Mouse (Mus musculus) lung, embryonic 14.5 days (tissue): ENCODE measurements around the gene Kcnf1. TPM values are rescaled to one million over a fixed set of nuclear protein-coding genes. Genes with fewer than 3 reads are reported as not detected.
A peak's percentile ranks its signal among the peaks of the same experiment; 100 is the strongest.

Experiments
- ATAC-seq: fragments of 200-750 bp; cut with Nextera tagmentation; 2 replicates; pipeline ENCODE4 v1.8.0; 2017; ENCODE audit warnings: mild to moderate bottlenecking, moderate TSS enrichment, moderate library complexity; ENCODE audit not compliant: insufficient read depth
- DNase-seq: peaks from one replicate; pipeline ENCODE4 v3.0.0-alpha.2; 2015
- H3K27ac ChIP-seq: fragments of 300-500 bp; sonication (generic); 2 replicates; pipeline ENCODE4 v1.5.1; 2014; ENCODE audit warnings: low read depth, mild to moderate bottlenecking, moderate library complexity
- H3K27me3 ChIP-seq: fragments of 300-500 bp; sonication (generic); 2 replicates; pipeline ENCODE4 v1.6.1; 2014; ENCODE audit warnings: low read length, control low read depth; ENCODE audit not compliant: insufficient read depth
- H3K36me3 ChIP-seq: fragments of 300-500 bp; sonication (generic); 2 replicates; pipeline ENCODE4 v1.6.1; 2014; ENCODE audit warnings: control low read depth; ENCODE audit not compliant: insufficient read depth
- H3K4me1 ChIP-seq: fragments of 300-500 bp; sonication (generic); 2 replicates; pipeline ENCODE4 v1.6.1; 2014; ENCODE audit warnings: antibody characterized with exemption, control low read depth; ENCODE audit not compliant: insufficient read depth
- H3K4me2 ChIP-seq: fragments of 300-500 bp; sonication (generic); 2 replicates; pipeline ENCODE4 v1.6.1; 2014; ENCODE audit warnings: mild to moderate bottlenecking
- H3K4me3 ChIP-seq: fragments of 300-500 bp; sonication (generic); 2 replicates; pipeline ENCODE4 v1.5.1; 2014; ENCODE audit warnings: low read depth, low read length
- H3K9ac ChIP-seq: fragments of 300-500 bp; sonication (generic); 2 replicates; pipeline ENCODE4 v1.6.1; 2014
- H3K9me3 ChIP-seq: fragments of 300-500 bp; sonication (generic); 2 replicates; pipeline ENCODE4 v1.6.1; 2016; ENCODE audit warnings: low read depth, low read length, control low read depth
- CTCF ChIP-seq: IDR thresholded peaks from 2 replicates; pipeline ENCODE4 v1.5.1; 2016; ENCODE audit warnings: antibody characterized with exemption, low read depth
- WGBS: fragments of 180-500 bp; shearing (Covaris S2); extraction: QIAGEN DNeasy Blood & Tissue Kit; methylation state at CpG from one replicate; pipeline ENCODE4 v1.1.7; 2014; 5-methylcytosine and 5-hydroxymethylcytosine counted together
- polyA plus RNA-seq: library from polyadenylated mRNA; unstranded; fragments of >200 nt; fragmentation: Nextera tagmentation; extraction: Ambion mirVana; gene quantifications from 2 replicates; pipeline ENCODE4 v1.2.1, GENCODE M21; 2014

Gene Kcnf1
- polyA plus RNA-seq, 1 experiment from 2014 or later: 0.34 TPM

- no peak overlapping the region for H3K4me3 ChIP-seq
- H3K4me2 ChIP-seq: no peak overlapping the region
- ATAC-seq: no peak
- no peaks in the 10 kb centered on the region for H3K36me3 ChIP-seq
- H3K27me3 ChIP-seq: no peaks in the 10 kb centered on the region
- 84% methylated on average over 7 of the region's 7 CpGs for WGBS
- no peak overlapping the region for H3K27ac ChIP-seq
- H3K9me3 ChIP-seq: no peaks in the 10 kb centered on the region
- no peak overlapping the region for H3K9ac ChIP-seq
- no peak for TF ChIP-seq CTCF
- DNase-seq: no peak
- no peaks in the 10 kb centered on the region for H3K4me1 ChIP-seq
These were observed 17.1 kb downstream of the Kcnf1 start for GRCm38 (mm10) chr12:17159549-17159948.

GRCm38 (mm10) chr12:17157558-17157957 is 19.1 kb downstream of the Kcnf1 start:
- no peaks in the 10 kb centered on the region for H3K36me3 ChIP-seq
- no peak for TF ChIP-seq CTCF
- DNase-seq (no peak), ATAC-seq (no peak)
- H3K4me1 ChIP-seq: no peaks in the 10 kb centered on the region
- H3K27me3 ChIP-seq: no peaks in the 10 kb centered on the region
- WGBS: 80% methylated on average over 15 of the region's 15 CpGs
- H3K27ac ChIP-seq: no peak overlapping the region
- H3K9me3 ChIP-seq: no peaks in the 10 kb centered on the region
- H3K4me2 ChIP-seq: no peak overlapping the region
- H3K4me3 ChIP-seq: no peak overlapping the region
- H3K9ac ChIP-seq: no peak overlapping the region

GRCm38 (mm10) chr12:17155781-17156180 is 20.9 kb downstream of the Kcnf1 start:
- H3K4me2 ChIP-seq: no peak overlapping the region
- H3K27me3 ChIP-seq: no peaks in the 10 kb centered on the region
- ATAC-seq (no peak), DNase-seq (no peak)
- H3K9ac ChIP-seq: no peak overlapping the region
- WGBS: 73% methylated on average over 1 of the region's 1 CpGs
- no peak overlapping the region for H3K27ac ChIP-seq
- no peaks in the 10 kb centered on the region for H3K36me3 ChIP-seq
- no peak for TF ChIP-seq CTCF
- no peak overlapping the region for H3K4me3 ChIP-seq
- no peaks in the 10 kb centered on the region for H3K4me1 ChIP-seq
- H3K9me3 ChIP-seq: no peaks in the 10 kb centered on the region

- 64% methylated on average over 7 of the region's 7 CpGs for WGBS
- DNase-seq: no peak
- no peak for TF ChIP-seq CTCF
- Histone ChIP-seq H3K9me3 (no peaks in the 10 kb centered on the region), H3K27ac (no peak overlapping the region), H3K4me2 (no peak overlapping the region), H3K4me3 (no peak overlapping the region), H3K36me3 (no peaks in the 10 kb centered on the region), H3K9ac (no peak overlapping the region), H3K4me1 (no peaks in the 10 kb centered on the region), H3K27me3 (no peaks in the 10 kb centered on the region)
- ATAC-seq: no peak
These were observed 23.8 kb downstream of the Kcnf1 start for GRCm38 (mm10) chr12:17152840-17153239.

- Histone ChIP-seq H3K9me3 (no peaks in the 10 kb centered on the region), H3K27ac (no peak overlapping the region), H3K9ac (no peak overlapping the region), H3K4me2 (no peak overlapping the region), H3K4me1 (no peaks in the 10 kb centered on the region), H3K4me3 (no peak overlapping the region), H3K36me3 (no peaks in the 10 kb centered on the region), H3K27me3 (no peaks in the 10 kb centered on the region)
- DNase-seq: no peak
- no peak for TF ChIP-seq CTCF
- WGBS: 54% methylated on average over 10 of the region's 10 CpGs
- no peak for ATAC-seq
These were observed 27.8 kb downstream of the Kcnf1 start for GRCm38 (mm10) chr12:17148920-17149319.

GRCm38 (mm10) chr12:17141791-17142190 is 34.9 kb downstream of the Kcnf1 start:
- Histone ChIP-seq H3K4me3 (no peak overlapping the region), H3K27me3 (no peaks in the 10 kb centered on the region), H3K4me2 (no peak overlapping the region), H3K9ac (no peak overlapping the region), H3K27ac (no peak overlapping the region), H3K4me1 (no peaks in the 10 kb centered on the region), H3K9me3 (no peaks in the 10 kb centered on the region), H3K36me3 (no peaks in the 10 kb centered on the region)
- no peak for ATAC-seq
- WGBS: 26% methylated on average over 2 of the region's 2 CpGs
- TF ChIP-seq CTCF: no peak
- peak; percentile 19 for DNase-seq

GRCm38 (mm10) chr12:17140436-17140835 is 36.3 kb downstream of the Kcnf1 start:
- DNase-seq (no peak), ATAC-seq (no peak)
- H3K4me2 ChIP-seq: no peak overlapping the region
- TF ChIP-seq CTCF: no peak
- no peaks in the 10 kb centered on the region for H3K27me3 ChIP-seq
- no peaks in the 10 kb centered on the region for H3K9me3 ChIP-seq
- H3K36me3 ChIP-seq: no peaks in the 10 kb centered on the region
- H3K27ac ChIP-seq: no peak overlapping the region
- no peaks in the 10 kb centered on the region for H3K4me1 ChIP-seq
- no peak overlapping the region for H3K9ac ChIP-seq
- 76% methylated on average over 3 of the region's 3 CpGs for WGBS
- H3K4me3 ChIP-seq: no peak overlapping the region

GRCm38 (mm10) chr12:17134546-17135096 is 42.1 kb downstream of the Kcnf1 start:
- Histone ChIP-seq H3K9ac (no peak overlapping the region), H3K27ac (no peak overlapping the region), H3K4me2 (no peak overlapping the region), H3K4me3 (no peak overlapping the region), H3K27me3 (no peaks in the 10 kb centered on the region), H3K36me3 (no peaks in the 10 kb centered on the region), H3K4me1 (no peaks in the 10 kb centered on the region), H3K9me3 (no peaks in the 10 kb centered on the region)
- DNase-seq: no peak
- WGBS: 66% methylated on average over 9 of the region's 9 CpGs
- no peak for TF ChIP-seq CTCF
- ATAC-seq: no peak
